ENCODE assay signal across 9 mouse cellular contexts in the genomic region with DNA sequence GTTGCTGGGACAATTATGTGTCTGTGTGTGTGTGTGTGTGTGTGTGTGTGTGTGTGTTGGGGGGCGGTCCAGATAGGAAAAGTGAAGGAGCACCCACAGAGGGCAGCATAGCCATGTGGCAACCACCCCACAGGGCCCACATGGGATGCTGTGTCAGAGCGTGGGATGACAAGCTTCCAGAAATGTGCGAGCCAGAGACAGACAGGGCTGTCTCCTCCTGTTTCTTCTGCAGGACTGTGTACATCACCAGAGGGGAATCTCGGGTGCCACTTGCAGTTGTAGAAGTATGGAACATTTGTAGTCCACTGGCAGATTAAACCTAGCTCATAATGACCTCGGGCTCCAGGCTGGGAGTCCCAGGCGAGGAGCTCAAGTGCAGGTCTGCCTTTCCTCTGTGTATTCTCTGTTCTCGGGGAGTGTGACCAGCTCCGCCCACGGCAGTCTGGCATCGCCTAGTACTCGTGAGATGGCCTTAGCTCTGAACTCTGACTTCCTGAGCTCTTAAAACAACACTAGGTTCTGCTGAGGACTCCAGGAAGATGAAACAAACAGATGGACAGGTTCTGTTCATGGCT. TPM values are rescaled to one million over a fixed set of nuclear protein-coding genes. Genes with fewer than 3 reads are reported as not detected.
DNase-seq lines count a peak whose midpoint lies in the region; ATAC-seq lines count a peak whose summit lies in the region.
"Had no signal": no experiment of that assay in that cellular context is flagged by ENCODE, and none has a peak within 500 bp of the region (broad histone marks: within the 10 kb centered on the region; RNA-seq: fewer than 3 reads in every experiment).

No protein-coding gene starts in this region.

- peaks cover 10% of the 10 kb centered on the region; the same call in 1 of the 2 replicates for H3K36me3 ChIP-seq in hindbrain, embryonic 12.5 days
- no peaks in the 10 kb centered on the region for H3K36me3 ChIP-seq in hindbrain, embryonic 11.5 days (ENCODE audit: control insufficient read depth, insufficient read depth, low read length)
- H3K36me3 ChIP-seq in neural tube, embryonic 13.5 days, result 0 out of 2 replicates have a peak, but pooled peaks cover 7% of the 10 kb centered on the region
- H3K36me3 ChIP-seq in intestine, embryonic 15.5 days, result 0 out of 2 replicates have a peak, but pooled peaks cover 5% of the 10 kb centered on the region
- no peaks in the 10 kb centered on the region for H3K36me3 ChIP-seq in stomach, embryonic 15.5 days

- H3K9ac ChIP-seq in hindbrain, embryonic 12.5 days, result no peak overlapping the region
- no peak overlapping the region for H3K9ac ChIP-seq in hindbrain, embryonic 11.5 days (ENCODE audit: low read depth, low read length)
- H3K9ac ChIP-seq in neural tube, embryonic 13.5 days, result no peak overlapping the region
- no peak overlapping the region for H3K9ac ChIP-seq in intestine, embryonic 15.5 days
- no peak overlapping the region for H3K9ac ChIP-seq in stomach, embryonic 15.5 days

- no peak overlapping the region for H3K27ac ChIP-seq in hindbrain, embryonic 12.5 days
- no peak overlapping the region for H3K27ac ChIP-seq in hindbrain, embryonic 11.5 days (ENCODE audit: low read depth, low read length)
- H3K27ac ChIP-seq in neural tube, embryonic 13.5 days (replicated peaks), result no peak overlapping the region
- H3K27ac ChIP-seq in intestine, embryonic 15.5 days, result no peak overlapping the region
- H3K27ac ChIP-seq in stomach, embryonic 15.5 days, result no peak overlapping the region; the same call in 1 of the 2 replicates

- H3K4me1 ChIP-seq in hindbrain, embryonic 12.5 days, result peaks cover 13% of the 10 kb centered on the region
- H3K4me1 ChIP-seq in hindbrain, embryonic 11.5 days (replicated peaks; ENCODE audit: control insufficient read depth, insufficient read depth, low read length), result no peaks in the 10 kb centered on the region; the same call in 1 of the 2 replicates
- peaks cover 8% of the 10 kb centered on the region for H3K4me1 ChIP-seq in neural tube, embryonic 13.5 days (replicated peaks)
- peaks cover 9% of the 10 kb centered on the region; the same call in 1 of the 2 replicates for H3K4me1 ChIP-seq in intestine, embryonic 15.5 days (replicated peaks)
- H3K4me1 ChIP-seq in stomach, embryonic 15.5 days, result peaks cover 12% of the 10 kb centered on the region; the same call in 1 of the 2 replicates

- 58% methylated on average over 11 of the region's 11 CpGs for WGBS in hindbrain, embryonic 12.5 days
- 52% methylated on average over 11 of the region's 11 CpGs for WGBS in hindbrain, embryonic 11.5 days
- WGBS in neural tube, embryonic 13.5 days, result 52% methylated on average over 11 of the region's 11 CpGs
- 48% methylated on average over 11 of the region's 11 CpGs for WGBS in intestine, embryonic 15.5 days
- 57% methylated on average over 11 of the region's 11 CpGs for WGBS in stomach, embryonic 15.5 days

- no peaks in the 10 kb centered on the region for H3K9me3 ChIP-seq in hindbrain, embryonic 12.5 days (replicated peaks)
- no peaks in the 10 kb centered on the region for H3K9me3 ChIP-seq in hindbrain, embryonic 11.5 days (ENCODE audit: control insufficient read depth, low read length)
- no peaks in the 10 kb centered on the region for H3K9me3 ChIP-seq in neural tube, embryonic 13.5 days
- no peaks in the 10 kb centered on the region for H3K9me3 ChIP-seq in intestine, embryonic 15.5 days
- no peaks in the 10 kb centered on the region for H3K9me3 ChIP-seq in stomach, embryonic 15.5 days

- peaks cover 5% of the 10 kb centered on the region; the same call in 1 of the 2 replicates for H3K27me3 ChIP-seq in hindbrain, embryonic 12.5 days
- no peaks in the 10 kb centered on the region for H3K27me3 ChIP-seq in hindbrain, embryonic 11.5 days (ENCODE audit: control insufficient read depth, insufficient read depth, low read length)
- H3K27me3 ChIP-seq in neural tube, embryonic 13.5 days, result peaks cover 3% of the 10 kb centered on the region; the same call in 1 of the 2 replicates
- H3K27me3 ChIP-seq in intestine, embryonic 15.5 days (replicated peaks), result no peaks in the 10 kb centered on the region; the same call in 1 of the 2 replicates
- no peaks in the 10 kb centered on the region for H3K27me3 ChIP-seq in stomach, embryonic 15.5 days (replicated peaks)

- peak; percentile 14; the same call in 1 of the 2 replicates for ATAC-seq in hindbrain, embryonic 12.5 days (ENCODE audit: low FRiP score)
- no peak for ATAC-seq in hindbrain, embryonic 11.5 days (ENCODE audit: low FRiP score)
- peak; percentile 29; the same call in 1 of the 2 replicates for ATAC-seq in neural tube, embryonic 13.5 days (ENCODE audit: low read depth)
- ATAC-seq in intestine, embryonic 15.5 days, result peak; percentile 31
- 0 out of 2 replicates have a peak, but pooled peaks have one; percentile 8 for ATAC-seq in stomach, embryonic 15.5 days (ENCODE audit: insufficient read depth, low FRiP score, low read depth)
- ATAC-seq in megakaryocyte progenitor cell, adult 5-6 weeks (replicated peaks; ENCODE audit: poor library complexity), result no peak
- no peak for ATAC-seq in granulocyte monocyte progenitor cell, adult 5-6 weeks (replicated peaks; ENCODE audit: poor library complexity, severe bottlenecking)

- DNase-seq in hindbrain, embryonic 11.5 days (ENCODE audit: low spot score), result no peak
- no peak for DNase-seq in neural tube, embryonic 10.5 days (ENCODE audit: extremely low spot score, low spot score)

- H3K4me3 ChIP-seq in hindbrain, embryonic 12.5 days, result no peak overlapping the region
- no peak overlapping the region for H3K4me3 ChIP-seq in hindbrain, embryonic 11.5 days (ENCODE audit: low read depth, low read length)
- H3K4me3 ChIP-seq in neural tube, embryonic 13.5 days, result no peak overlapping the region
- no peak overlapping the region for H3K4me3 ChIP-seq in intestine, embryonic 15.5 days (replicated peaks)
- no peak overlapping the region for H3K4me3 ChIP-seq in stomach, embryonic 15.5 days (replicated peaks)

- H3K4me2 ChIP-seq in hindbrain, embryonic 12.5 days (replicated peaks), result no peak overlapping the region
- H3K4me2 ChIP-seq in hindbrain, embryonic 11.5 days (replicated peaks; ENCODE audit: low read depth, low read length), result no peak overlapping the region
- H3K4me2 ChIP-seq in neural tube, embryonic 13.5 days, result no peak overlapping the region
- no peak overlapping the region for H3K4me2 ChIP-seq in intestine, embryonic 15.5 days (replicated peaks)
- H3K4me2 ChIP-seq in stomach, embryonic 15.5 days, result no peak overlapping the region

RNA-seq across cellular contexts. Expression of a gene that starts 0.8 kb away (rescaled TPM):
- polyA plus RNA-seq in hindbrain, embryonic 12.5 days (2016; fragmentation: Nextera tagmentation; extraction: Ambion mirVana), result not detected in 2 replicates
- polyA plus RNA-seq in hindbrain, embryonic 11.5 days (2014; fragmentation: Nextera tagmentation; extraction: Ambion mirVana), result not detected in 2 replicates
- 0.53 and 0.73 TPM in 2 replicates for polyA plus RNA-seq in neural tube, embryonic 13.5 days (2015; fragmentation: Nextera tagmentation; extraction: Ambion mirVana)
- 0.18 TPM in 1 of 2 replicates, not detected in the other for polyA plus RNA-seq in intestine, embryonic 15.5 days (2015; fragmentation: Nextera tagmentation; extraction: Ambion mirVana)
- polyA plus RNA-seq in stomach, embryonic 15.5 days (2015; fragmentation: Nextera tagmentation; extraction: Ambion mirVana), result 0.32 and 0.40 TPM in 2 replicates
- total RNA-seq in megakaryocyte progenitor cell, adult 5-6 weeks (2015), result not detected in 2 replicates
- not detected in 2 replicates for total RNA-seq in megakaryocyte progenitor cell, adult 5-6 weeks (2017)
- total RNA-seq in granulocyte monocyte progenitor cell, adult 5-6 weeks (2014; fragmentation: Nextera tagmentation), result not detected in 2 replicates
- total RNA-seq in granulocyte monocyte progenitor cell, adult 5-6 weeks (2017), result not detected in 2 replicates
- total RNA-seq: megakaryocyte, adult 5-6 weeks had no signal

RNA-seq across cellular contexts. Expression of a gene that starts 10.4 kb away (rescaled TPM):
- 1.1 and 1.3 TPM in 2 replicates for polyA plus RNA-seq in hindbrain, embryonic 12.5 days (2016; fragmentation: Nextera tagmentation; extraction: Ambion mirVana)
- polyA plus RNA-seq in hindbrain, embryonic 11.5 days (2014; fragmentation: Nextera tagmentation; extraction: Ambion mirVana), result 0.67 and 1.1 TPM in 2 replicates
- polyA plus RNA-seq in neural tube, embryonic 13.5 days (2015; fragmentation: Nextera tagmentation; extraction: Ambion mirVana), result 0.93 and 1.6 TPM in 2 replicates
- polyA plus RNA-seq in intestine, embryonic 15.5 days (2015; fragmentation: Nextera tagmentation; extraction: Ambion mirVana), result 1.6 and 1.7 TPM in 2 replicates
- polyA plus RNA-seq in stomach, embryonic 15.5 days (2015; fragmentation: Nextera tagmentation; extraction: Ambion mirVana), result 2.3 and 4.0 TPM in 2 replicates
- total RNA-seq in megakaryocyte progenitor cell, adult 5-6 weeks (2015), result 0.20 TPM in 1 of 2 replicates, not detected in the other
- 0.24 and 0.33 TPM in 2 replicates for total RNA-seq in megakaryocyte progenitor cell, adult 5-6 weeks (2017)
- total RNA-seq in granulocyte monocyte progenitor cell, adult 5-6 weeks (2014; fragmentation: Nextera tagmentation), result not detected in 2 replicates
- not detected in 2 replicates for total RNA-seq in granulocyte monocyte progenitor cell, adult 5-6 weeks (2017)

RNA-seq across cellular contexts. Expression of a gene that starts 17.1 kb away (rescaled TPM):
- polyA plus RNA-seq in hindbrain, embryonic 12.5 days (2016; fragmentation: Nextera tagmentation; extraction: Ambion mirVana), result not detected in 2 replicates
- 0.11 TPM in 1 of 2 replicates, not detected in the other for polyA plus RNA-seq in hindbrain, embryonic 11.5 days (2014; fragmentation: Nextera tagmentation; extraction: Ambion mirVana)
- polyA plus RNA-seq in neural tube, embryonic 13.5 days (2015; fragmentation: Nextera tagmentation; extraction: Ambion mirVana), result 0.36 TPM in 1 of 2 replicates, not detected in the other
- polyA plus RNA-seq in intestine, embryonic 15.5 days (2015; fragmentation: Nextera tagmentation; extraction: Ambion mirVana), result not detected in 2 replicates
- not detected in 2 replicates for polyA plus RNA-seq in stomach, embryonic 15.5 days (2015; fragmentation: Nextera tagmentation; extraction: Ambion mirVana)
- not detected in 2 replicates for total RNA-seq in megakaryocyte progenitor cell, adult 5-6 weeks (2015)
- total RNA-seq in megakaryocyte progenitor cell, adult 5-6 weeks (2017), result not detected in 2 replicates
- not detected in 2 replicates for total RNA-seq in granulocyte monocyte progenitor cell, adult 5-6 weeks (2014; fragmentation: Nextera tagmentation)
- total RNA-seq in granulocyte monocyte progenitor cell, adult 5-6 weeks (2017), result not detected in 2 replicates
- total RNA-seq: megakaryocyte, adult 5-6 weeks had no signal

RNA-seq across cellular contexts. Expression of a gene that starts 51.2 kb away (rescaled TPM):
- polyA plus RNA-seq in hindbrain, embryonic 12.5 days (2016; fragmentation: Nextera tagmentation; extraction: Ambion mirVana), result 81.4 and 83.5 TPM in 2 replicates
- polyA plus RNA-seq in hindbrain, embryonic 11.5 days (2014; fragmentation: Nextera tagmentation; extraction: Ambion mirVana), result 75.1 and 76.1 TPM in 2 replicates
- 116 and 125 TPM in 2 replicates for polyA plus RNA-seq in neural tube, embryonic 13.5 days (2015; fragmentation: Nextera tagmentation; extraction: Ambion mirVana)
- 15.4 and 16.5 TPM in 2 replicates for polyA plus RNA-seq in intestine, embryonic 15.5 days (2015; fragmentation: Nextera tagmentation; extraction: Ambion mirVana)
- 14.5 and 18.1 TPM in 2 replicates for polyA plus RNA-seq in stomach, embryonic 15.5 days (2015; fragmentation: Nextera tagmentation; extraction: Ambion mirVana)
- 0.67 and 1.4 TPM in 2 replicates for total RNA-seq in megakaryocyte progenitor cell, adult 5-6 weeks (2015)
- 0.30 and 0.54 TPM in 2 replicates for total RNA-seq in megakaryocyte progenitor cell, adult 5-6 weeks (2017)
- total RNA-seq in granulocyte monocyte progenitor cell, adult 5-6 weeks (2014; fragmentation: Nextera tagmentation), result 1.5 and 2.5 TPM in 2 replicates
- 0.09 and 0.72 TPM in 2 replicates for total RNA-seq in granulocyte monocyte progenitor cell, adult 5-6 weeks (2017)

RNA-seq across cellular contexts. Expression of a gene that starts 53.4 kb away (rescaled TPM):
- 15.9 and 16.2 TPM in 2 replicates for polyA plus RNA-seq in hindbrain, embryonic 12.5 days (2016; fragmentation: Nextera tagmentation; extraction: Ambion mirVana)
- 6.5 and 7.7 TPM in 2 replicates for polyA plus RNA-seq in hindbrain, embryonic 11.5 days (2014; fragmentation: Nextera tagmentation; extraction: Ambion mirVana)
- polyA plus RNA-seq in neural tube, embryonic 13.5 days (2015; fragmentation: Nextera tagmentation; extraction: Ambion mirVana), result 14.9 and 15.6 TPM in 2 replicates
- 12.2 and 12.4 TPM in 2 replicates for polyA plus RNA-seq in intestine, embryonic 15.5 days (2015; fragmentation: Nextera tagmentation; extraction: Ambion mirVana)
- polyA plus RNA-seq in stomach, embryonic 15.5 days (2015; fragmentation: Nextera tagmentation; extraction: Ambion mirVana), result 14.1 and 16.6 TPM in 2 replicates
- total RNA-seq in megakaryocyte progenitor cell, adult 5-6 weeks (2015), result 11.2 and 13.4 TPM in 2 replicates
- 11.9 and 12.3 TPM in 2 replicates for total RNA-seq in megakaryocyte progenitor cell, adult 5-6 weeks (2017)
- total RNA-seq in granulocyte monocyte progenitor cell, adult 5-6 weeks (2014; fragmentation: Nextera tagmentation), result 25.4 and 38.5 TPM in 2 replicates
- total RNA-seq in granulocyte monocyte progenitor cell, adult 5-6 weeks (2017), result 6.4 and 9.5 TPM in 2 replicates

Comparison
In these comparisons a context has a peak if more than half of its experiments do, and no peak if none do; other contexts are left out.
1. ATAC-seq: peak in hindbrain, embryonic 12.5 days (single experiment), neural tube, embryonic 13.5 days (single experiment), intestine, embryonic 15.5 days (single experiment) and stomach, embryonic 15.5 days (single experiment); none in hindbrain, embryonic 11.5 days (single experiment), megakaryocyte progenitor cell, adult 5-6 weeks (single experiment) and granulocyte monocyte progenitor cell, adult 5-6 weeks (single experiment).